Mouse (Mus musculus): ENCODE data around the gene Mme. TPM values are rescaled to one million over a fixed set of nuclear protein-coding genes. Genes with fewer than 3 reads are reported as not detected.
A peak's percentile ranks its signal among the peaks of the same experiment; 100 is the strongest.

Gene Mme
- polyA plus RNA-seq, 1 experiment from 2014 or later = 12.6 TPM

DNA sequence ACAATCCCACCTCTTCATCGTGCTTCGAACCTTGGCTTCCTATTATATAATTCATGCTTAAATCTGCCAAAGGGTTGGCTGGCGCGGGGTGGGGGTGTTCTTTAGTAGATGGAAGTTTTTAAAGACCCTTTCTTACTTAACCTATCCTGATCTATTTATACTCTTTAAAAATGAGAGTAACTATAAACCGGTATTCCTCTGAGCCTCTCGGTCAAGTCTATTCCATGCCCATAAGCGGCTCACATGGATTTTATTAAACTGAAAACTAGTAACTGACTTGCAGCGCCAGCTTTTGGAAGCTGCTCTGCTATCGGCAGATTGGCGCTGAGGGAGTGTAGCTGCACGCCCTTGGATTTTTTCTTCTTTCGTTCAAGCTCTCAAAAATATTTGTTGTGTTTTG, 55.1 kb downstream of the Mme start:
- peaks cover 19% of the 10 kb centered on the region for H3K27me3 ChIP-seq
- H3K4me3 ChIP-seq = peak overlapping the region; percentile 78
- H3K9me3 ChIP-seq = no peaks in the 10 kb centered on the region
- no peak overlapping the region for H3K27ac ChIP-seq (replicated peaks)
- peaks cover 4% of the 10 kb centered on the region; the same call in 1 of the 2 replicates for H3K4me1 ChIP-seq
- WGBS = 12% methylated on average over 12 of the region's 12 CpGs
- H3K9ac ChIP-seq (replicated peaks) = no peak overlapping the region
- peak overlapping the region; percentile 100 for H3K4me2 ChIP-seq (replicated peaks)
- H3K36me3 ChIP-seq = no peaks in the 10 kb centered on the region
- ATAC-seq (ENCODE audit: low FRiP score, low read depth) = no peak

DNA sequence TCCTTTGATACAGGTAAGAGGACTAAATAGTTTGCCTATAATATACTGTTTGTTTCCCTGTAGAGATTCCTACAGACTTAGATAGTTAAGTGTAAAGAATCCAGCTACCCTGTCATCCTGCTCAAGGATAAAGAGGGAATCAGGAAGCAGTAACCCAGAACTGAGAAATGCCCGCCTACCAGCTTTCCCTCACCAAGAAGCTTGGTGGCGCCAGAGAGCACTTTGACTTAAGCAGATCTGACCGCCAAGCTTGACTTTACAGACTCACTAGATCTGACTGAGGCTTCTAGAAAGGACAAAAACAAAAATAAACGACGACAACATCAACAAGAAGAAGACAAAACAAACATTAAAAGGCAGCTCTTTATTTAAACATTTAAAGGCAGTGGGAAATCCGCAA, 56.5 kb downstream of the Mme start:
- Histone ChIP-seq H3K9me3 (no peaks in the 10 kb centered on the region), H3K4me2 (replicated peaks) (no peak overlapping the region), H3K27ac (replicated peaks) (no peak overlapping the region), H3K36me3 (no peaks in the 10 kb centered on the region), H3K27me3 (peaks cover 19% of the 10 kb centered on the region), H3K4me1 (peaks cover 4% of the 10 kb centered on the region; the same call in 1 of the 2 replicates), H3K9ac (replicated peaks) (no peak overlapping the region), H3K4me3 (no peak overlapping the region)
- WGBS = 5% methylated on average over 6 of the region's 6 CpGs
- no peak for ATAC-seq (ENCODE audit: low FRiP score, low read depth)

DNA sequence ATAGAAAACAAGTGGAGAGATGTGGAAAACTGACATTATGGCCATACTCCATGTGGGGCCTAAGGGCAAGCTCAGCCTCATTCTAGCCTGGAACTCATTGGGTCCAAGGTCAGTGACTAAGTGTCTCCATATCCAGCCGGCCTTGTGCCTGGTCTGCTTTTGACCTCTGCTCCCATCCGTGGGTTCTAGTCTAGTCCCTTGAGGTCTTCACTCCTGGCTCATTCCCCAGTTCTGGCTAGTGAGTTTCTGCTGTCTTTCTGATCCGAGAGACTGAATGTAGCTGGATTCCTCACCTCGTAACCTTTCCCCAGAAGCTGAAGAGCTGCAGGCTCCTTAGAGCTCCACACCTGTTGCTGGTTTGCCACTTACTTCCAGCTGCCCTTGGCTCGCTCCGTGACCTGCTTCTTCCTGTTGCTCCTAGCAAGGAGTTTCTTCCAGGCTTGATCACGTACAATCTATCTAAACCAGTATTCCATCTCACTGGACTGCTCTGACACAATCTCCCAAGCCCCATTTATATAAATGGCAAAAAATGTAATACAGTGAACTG, 73.9 kb downstream of the Mme start:
- H3K4me2 ChIP-seq (replicated peaks) = no peak overlapping the region
- H3K27ac ChIP-seq (replicated peaks) = no peak overlapping the region
- no peaks in the 10 kb centered on the region for H3K36me3 ChIP-seq
- WGBS = 91% methylated on average over 7 of the region's 7 CpGs
- ATAC-seq (ENCODE audit: low FRiP score, low read depth) = no peak
- H3K4me3 ChIP-seq = no peak overlapping the region
- no peaks in the 10 kb centered on the region for H3K27me3 ChIP-seq
- no peaks in the 10 kb centered on the region for H3K4me1 ChIP-seq
- H3K9me3 ChIP-seq = no peaks in the 10 kb centered on the region
- no peak overlapping the region for H3K9ac ChIP-seq (replicated peaks)

DNA sequence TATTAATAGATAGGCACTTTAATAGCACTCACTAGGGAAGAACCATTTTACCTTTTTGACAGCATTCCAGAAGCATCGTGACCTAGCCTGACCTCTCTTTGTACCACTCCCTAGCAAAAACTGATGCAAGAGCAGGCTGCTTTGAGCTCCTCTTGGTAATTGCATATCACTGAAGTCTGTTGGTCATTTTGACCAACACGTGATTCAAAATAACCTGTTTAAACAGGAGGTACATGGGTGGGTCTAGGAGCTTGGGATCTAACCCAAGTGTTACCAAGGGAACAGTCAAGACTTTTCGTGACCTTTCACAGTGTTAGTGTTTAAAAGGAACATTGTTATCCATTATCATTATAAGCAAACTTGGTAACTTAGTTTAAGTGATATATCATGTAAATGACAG, 76.2 kb downstream of the Mme start:
- no peak for ATAC-seq (ENCODE audit: low FRiP score, low read depth)
- Histone ChIP-seq H3K4me2 (replicated peaks) (no peak overlapping the region), H3K36me3 (no peaks in the 10 kb centered on the region), H3K9ac (replicated peaks) (no peak overlapping the region), H3K4me1 (no peaks in the 10 kb centered on the region), H3K27me3 (no peaks in the 10 kb centered on the region), H3K27ac (replicated peaks) (no peak overlapping the region), H3K4me3 (no peak overlapping the region), H3K9me3 (no peaks in the 10 kb centered on the region)
- WGBS = 78% methylated on average over 3 of the region's 3 CpGs

DNA sequence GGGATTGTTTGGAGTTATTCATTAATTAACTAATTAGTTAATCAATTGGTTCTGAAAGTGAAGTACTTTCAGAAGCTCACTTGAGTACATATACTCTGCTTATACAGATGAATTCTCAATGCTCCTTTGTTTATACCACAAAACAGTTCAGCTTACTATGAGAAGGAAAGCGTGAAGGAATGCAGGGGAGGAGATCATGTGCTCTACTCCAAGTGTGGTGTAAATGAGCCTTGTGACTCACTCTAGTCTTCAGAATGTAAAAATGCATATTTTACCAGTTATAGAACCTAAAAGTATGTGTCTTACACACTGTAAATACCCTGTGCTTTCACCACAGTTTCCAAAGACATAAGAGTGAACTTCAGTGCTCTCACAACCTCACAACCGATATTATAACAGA, 84.3 kb downstream of the Mme start:
- Histone ChIP-seq H3K9me3 (no peaks in the 10 kb centered on the region), H3K4me1 (no peaks in the 10 kb centered on the region), H3K27ac (replicated peaks) (no peak overlapping the region), H3K4me2 (replicated peaks) (no peak overlapping the region), H3K27me3 (no peaks in the 10 kb centered on the region), H3K9ac (replicated peaks) (no peak overlapping the region), H3K4me3 (no peak overlapping the region), H3K36me3 (no peaks in the 10 kb centered on the region)
- no peak for ATAC-seq (ENCODE audit: low FRiP score, low read depth)
- whole genome bisulfite sequencing = 72% methylated on average over 2 of the region's 2 CpGs

DNA sequence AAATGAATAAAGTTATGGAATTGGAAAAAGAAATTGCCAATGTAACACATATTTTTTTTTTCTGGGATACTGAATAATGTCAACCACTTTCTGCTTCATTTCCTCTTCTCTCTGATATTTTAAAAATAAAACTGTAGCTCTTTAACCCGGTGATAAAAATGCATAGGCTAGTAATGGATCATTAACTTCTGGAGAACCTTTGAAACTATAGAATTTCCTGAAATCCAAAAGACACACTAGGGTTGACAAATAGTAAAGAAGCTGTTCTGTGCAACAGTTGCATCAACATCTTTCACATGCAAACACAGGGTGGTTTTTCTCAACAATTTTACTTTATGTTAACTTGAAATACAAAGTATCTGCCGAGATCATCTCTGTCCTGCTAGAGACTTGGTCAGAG, 98.8 kb downstream of the Mme start:
- 84% methylated on average over 2 of the region's 2 CpGs for WGBS
- ATAC-seq (ENCODE audit: low FRiP score, low read depth) = no peak

DNA sequence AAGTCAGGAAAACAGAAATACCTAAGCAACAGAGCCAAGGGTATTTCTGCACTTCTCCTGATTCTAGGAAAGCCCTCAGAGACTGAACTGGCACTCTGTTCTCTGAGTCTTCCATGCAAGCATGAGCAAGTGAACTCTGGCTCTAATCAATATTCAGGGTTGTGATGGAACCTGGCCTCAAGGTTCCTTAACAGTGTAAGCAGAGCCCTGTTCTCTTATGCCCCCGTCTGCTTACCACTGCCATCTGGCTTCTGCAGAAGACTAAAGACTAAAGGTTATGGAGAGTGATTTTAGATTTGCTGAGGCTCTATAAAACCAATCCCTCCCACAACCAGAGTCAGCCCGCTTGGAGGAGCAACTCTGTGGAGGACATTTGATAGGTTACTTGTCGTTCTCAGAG, 99.2 kb downstream of the Mme start:
- Histone ChIP-seq H3K4me2 (replicated peaks) (no peak overlapping the region), H3K9me3 (no peaks in the 10 kb centered on the region), H3K4me1 (no peaks in the 10 kb centered on the region), H3K9ac (replicated peaks) (no peak overlapping the region), H3K4me3 (no peak overlapping the region), H3K27me3 (no peaks in the 10 kb centered on the region), H3K27ac (replicated peaks) (no peak overlapping the region), H3K36me3 (no peaks in the 10 kb centered on the region)
- WGBS = 90% methylated on average over 3 of the region's 3 CpGs
- ATAC-seq (ENCODE audit: low FRiP score, low read depth) = no peak

More for the DNA sequence above, 98.8 kb downstream of the Mme start:
- Histone ChIP-seq H3K9ac (replicated peaks) (no peak overlapping the region), H3K4me3 (no peak overlapping the region), H3K4me1 (no peaks in the 10 kb centered on the region), H3K9me3 (no peaks in the 10 kb centered on the region), H3K36me3 (no peaks in the 10 kb centered on the region), H3K4me2 (replicated peaks) (no peak overlapping the region), H3K27ac (replicated peaks) (no peak overlapping the region), H3K27me3 (no peaks in the 10 kb centered on the region)

DNA sequence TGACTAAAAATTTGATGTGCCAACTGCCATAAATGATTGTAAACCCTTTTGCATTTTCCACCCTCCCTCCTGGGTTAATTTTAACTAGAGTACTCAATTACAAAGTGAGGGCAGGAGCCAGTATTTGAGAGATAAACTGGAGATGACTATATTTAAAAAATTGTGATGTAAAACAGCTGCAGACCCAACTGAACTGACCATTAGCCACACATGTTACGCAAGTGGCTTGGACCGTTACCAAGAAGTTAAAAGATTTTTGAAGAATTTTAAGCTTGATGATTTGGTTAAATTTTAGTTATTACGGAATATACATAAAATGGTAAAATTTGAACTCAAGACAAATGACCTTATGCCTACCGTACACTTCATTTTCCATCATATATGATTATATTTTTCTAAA, 100.1 kb downstream of the Mme start:
- Histone ChIP-seq H3K36me3 (no peaks in the 10 kb centered on the region), H3K4me1 (no peaks in the 10 kb centered on the region), H3K9ac (replicated peaks) (no peak overlapping the region), H3K4me2 (replicated peaks) (no peak overlapping the region), H3K27me3 (no peaks in the 10 kb centered on the region), H3K4me3 (no peak overlapping the region), H3K9me3 (no peaks in the 10 kb centered on the region), H3K27ac (replicated peaks) (no peak overlapping the region)
- 92% methylated on average over 4 of the region's 4 CpGs for WGBS
- ATAC-seq (ENCODE audit: low FRiP score, low read depth) = no peak

DNA sequence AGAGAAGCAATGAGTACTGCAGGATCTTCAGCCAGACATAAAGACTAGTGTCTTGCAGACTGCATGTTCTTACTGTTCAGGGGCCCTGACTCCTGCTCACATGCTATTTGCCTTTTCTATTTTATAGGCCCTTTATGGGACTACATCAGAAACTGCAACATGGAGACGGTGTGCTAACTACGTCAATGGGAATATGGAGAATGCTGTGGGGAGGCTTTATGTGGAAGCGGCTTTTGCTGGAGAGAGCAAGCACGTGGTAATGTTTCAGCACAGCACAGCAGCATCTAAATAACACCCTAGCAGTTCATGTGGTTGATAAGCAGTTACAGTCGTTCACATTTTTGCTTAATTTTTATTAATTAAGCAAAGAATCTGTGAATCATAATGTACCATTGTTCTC, 103.7 kb downstream of the Mme start:
- WGBS = 86% methylated on average over 5 of the region's 5 CpGs
- no peaks in the 10 kb centered on the region for H3K9me3 ChIP-seq
- H3K27ac ChIP-seq (replicated peaks) = no peak overlapping the region
- no peaks in the 10 kb centered on the region for H3K36me3 ChIP-seq
- H3K4me1 ChIP-seq = no peaks in the 10 kb centered on the region
- H3K4me3 ChIP-seq = no peak overlapping the region
- no peak overlapping the region for H3K9ac ChIP-seq (replicated peaks)
- ATAC-seq (ENCODE audit: low FRiP score, low read depth) = no peak
- H3K27me3 ChIP-seq = no peaks in the 10 kb centered on the region
- H3K4me2 ChIP-seq (replicated peaks) = no peak overlapping the region

DNA sequence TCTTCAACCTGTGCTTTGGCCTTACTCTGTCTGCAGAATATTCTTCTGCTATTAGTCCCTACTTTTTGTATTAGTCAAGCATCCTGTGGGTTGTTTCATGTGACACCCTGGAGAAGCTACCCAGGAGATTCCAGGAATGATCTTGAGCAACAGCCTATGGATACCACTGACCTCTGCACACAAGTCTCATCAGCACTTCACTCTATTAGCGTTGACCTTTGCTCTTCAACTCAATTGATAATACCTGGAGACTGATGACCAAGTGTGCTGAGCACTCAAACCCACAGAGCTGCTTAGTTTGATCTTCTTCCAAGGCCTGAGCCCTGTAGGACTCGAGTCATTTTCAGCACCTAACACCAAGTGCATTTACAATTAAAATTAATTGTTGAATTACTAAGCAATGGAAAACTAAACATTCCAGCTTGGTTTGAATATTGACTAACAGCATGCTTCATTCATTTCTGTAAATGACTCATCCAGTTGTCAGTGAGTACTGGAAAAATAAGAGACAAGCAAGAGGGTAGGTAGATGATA, 107.6 kb downstream of the Mme start:
- no peaks in the 10 kb centered on the region for H3K4me1 ChIP-seq
- H3K36me3 ChIP-seq = no peaks in the 10 kb centered on the region
- H3K9ac ChIP-seq (replicated peaks) = no peak overlapping the region
- WGBS = 79% methylated on average over 2 of the region's 2 CpGs
- no peaks in the 10 kb centered on the region for H3K9me3 ChIP-seq
- H3K27me3 ChIP-seq = no peaks in the 10 kb centered on the region
- ATAC-seq (ENCODE audit: low FRiP score, low read depth) = no peak
- H3K4me2 ChIP-seq (replicated peaks) = no peak overlapping the region
- no peak overlapping the region for H3K4me3 ChIP-seq
- no peak overlapping the region for H3K27ac ChIP-seq (replicated peaks)

DNA sequence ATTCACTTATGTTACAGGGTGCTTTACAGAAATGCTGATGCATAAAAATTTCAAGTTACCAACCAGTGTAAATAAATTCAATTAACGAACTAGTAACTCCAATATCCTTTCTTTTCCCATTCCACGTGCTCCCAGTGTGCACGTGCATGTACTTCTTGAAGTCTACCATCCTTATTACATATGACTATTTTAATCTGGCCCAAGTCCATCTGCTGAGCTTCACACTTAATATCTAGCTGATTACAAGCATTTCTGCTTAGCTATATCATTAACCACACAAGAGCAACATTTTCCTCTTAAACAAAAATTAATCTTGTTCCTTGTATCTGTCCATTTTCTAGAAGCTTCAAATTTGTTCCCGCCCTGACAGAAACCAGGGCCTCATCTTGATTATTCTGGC, 108.9 kb downstream of the Mme start:
- H3K9ac ChIP-seq (replicated peaks) = no peak overlapping the region
- no peaks in the 10 kb centered on the region for H3K9me3 ChIP-seq
- H3K4me1 ChIP-seq = no peaks in the 10 kb centered on the region
- H3K4me2 ChIP-seq (replicated peaks) = no peak overlapping the region
- no peak overlapping the region for H3K27ac ChIP-seq (replicated peaks)
- WGBS = 91% methylated on average over 4 of the region's 4 CpGs
- H3K36me3 ChIP-seq = no peaks in the 10 kb centered on the region
- ATAC-seq (ENCODE audit: low FRiP score, low read depth) = no peak
- H3K27me3 ChIP-seq = no peaks in the 10 kb centered on the region
- no peak overlapping the region for H3K4me3 ChIP-seq

DNA sequence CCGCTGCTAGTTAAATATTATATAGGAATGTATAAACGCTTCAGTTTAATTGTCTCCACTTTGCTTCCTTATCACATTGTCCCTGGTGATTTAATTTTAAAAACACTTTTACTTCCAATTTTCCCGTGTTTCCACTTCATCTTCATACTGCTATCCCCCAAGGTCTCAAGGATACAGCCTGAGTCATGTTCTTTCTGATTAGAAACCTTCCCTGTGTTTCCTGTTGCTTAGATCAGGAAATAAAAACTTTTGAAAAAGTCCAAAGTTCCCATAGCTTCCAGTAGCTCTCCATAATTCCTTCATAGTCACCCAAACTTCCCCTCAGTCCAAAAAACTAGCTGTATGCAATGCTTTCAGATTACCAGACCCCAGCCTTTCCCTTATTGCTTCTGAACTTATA, 109.4 kb downstream of the Mme start:
- Histone ChIP-seq H3K27ac (replicated peaks) (no peak overlapping the region), H3K4me2 (replicated peaks) (no peak overlapping the region), H3K27me3 (no peaks in the 10 kb centered on the region), H3K4me1 (no peaks in the 10 kb centered on the region), H3K9me3 (no peaks in the 10 kb centered on the region), H3K36me3 (no peaks in the 10 kb centered on the region), H3K4me3 (no peak overlapping the region), H3K9ac (replicated peaks) (no peak overlapping the region)
- 84% methylated on average over 3 of the region's 3 CpGs for WGBS
- ATAC-seq (ENCODE audit: low FRiP score, low read depth) = no peak

DNA sequence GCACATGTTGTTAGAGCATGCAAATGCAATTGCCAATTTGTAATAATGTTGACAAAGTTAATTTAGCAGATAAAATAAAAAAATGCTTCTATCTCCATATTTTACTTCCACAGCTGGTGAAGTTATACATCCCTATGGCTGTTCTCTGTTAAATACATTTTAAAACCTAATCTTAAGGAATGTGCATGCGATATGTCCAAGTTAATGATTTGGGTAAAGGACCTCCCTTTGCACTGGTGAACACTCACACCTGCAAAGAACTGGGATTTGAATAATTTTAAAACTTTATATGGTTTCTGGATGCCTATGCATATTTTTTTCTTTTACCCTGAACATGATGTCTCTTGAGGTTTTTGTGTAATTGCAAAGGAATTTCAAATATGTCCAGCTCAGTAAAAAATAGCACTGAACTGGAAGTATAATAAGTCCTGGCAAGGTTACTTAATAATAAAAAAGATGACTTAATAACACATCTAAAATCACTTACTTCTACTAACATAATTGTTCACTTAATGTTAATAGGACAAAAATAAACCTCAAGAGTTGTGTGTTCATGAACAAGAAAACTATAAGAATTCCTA, 110.4 kb downstream of the Mme start:
- Histone ChIP-seq H3K9me3 (no peaks in the 10 kb centered on the region), H3K4me1 (no peaks in the 10 kb centered on the region), H3K27me3 (no peaks in the 10 kb centered on the region), H3K4me2 (replicated peaks) (no peak overlapping the region), H3K36me3 (no peaks in the 10 kb centered on the region), H3K27ac (replicated peaks) (no peak overlapping the region), H3K9ac (replicated peaks) (no peak overlapping the region), H3K4me3 (no peak overlapping the region)
- no peak for ATAC-seq (ENCODE audit: low FRiP score, low read depth)
- 94% methylated on average over 1 of the region's 1 CpGs for WGBS
